Mouse (Mus musculus) megakaryocyte, adult 5-6 weeks (primary cell): Measurements from ENCODE around the gene Fcrl5. TPM values are rescaled to one million over a fixed set of nuclear protein-coding genes. Genes with fewer than 3 reads are reported as not detected.
"Not testable (repeated sequence)": the region's sequence is repeated elsewhere in the genome, so short reads cannot be mapped to it uniquely, and the experiment has no call there.

Source experiments
- ATAC-seq: 2 replicates; pipeline ENCODE4 v1.8.0; 2016; ENCODE audit warnings: mild to moderate bottlenecking, inconsistent platforms; ENCODE audit not compliant: poor library complexity, severe bottlenecking
- total RNA-seq, 2 experiments: library from RNA; stranded (forward) in 1 of 2; stranded (reverse) in 1 of 2; fragments of 153-499, 151-499 nt in 1 of 2; fragments of 221-1000, 200-1000 nt in 1 of 2; gene quantifications; 2 replicates each; pipeline versions ENCODE4 v1.2.3 to v1.2.4; 2015 to 2017

Gene Fcrl5
- not detected in 2 replicates for total RNA-seq (2015)
- total RNA-seq (2017) = not detected in 2 replicates

DNA sequence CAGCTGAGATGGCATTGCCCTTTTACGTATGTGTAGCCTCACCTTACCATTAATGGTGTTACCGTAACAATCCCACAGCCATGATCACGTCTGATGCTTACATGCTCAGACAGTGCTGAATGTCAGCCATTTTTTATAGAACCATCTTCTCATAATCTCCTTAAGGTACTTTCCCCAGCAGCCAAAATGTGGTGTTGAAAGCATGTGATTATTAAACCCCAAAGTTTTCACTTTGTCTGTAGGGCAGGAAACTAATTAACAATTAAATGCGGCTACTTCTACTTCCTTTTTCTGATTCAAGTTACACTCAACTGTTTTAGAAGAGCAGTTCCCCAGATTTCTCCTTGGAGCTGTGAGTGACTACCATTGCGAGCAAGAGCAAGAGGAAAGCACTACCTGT is at the start of gene Fcrl5:
Gene Fcrl5, plus strand, starts transcription at position 295 of the 400 bp plus-strand sequence.
- 0 out of 2 replicates have a peak, but pooled peaks have one; percentile 35 for ATAC-seq

DNA sequence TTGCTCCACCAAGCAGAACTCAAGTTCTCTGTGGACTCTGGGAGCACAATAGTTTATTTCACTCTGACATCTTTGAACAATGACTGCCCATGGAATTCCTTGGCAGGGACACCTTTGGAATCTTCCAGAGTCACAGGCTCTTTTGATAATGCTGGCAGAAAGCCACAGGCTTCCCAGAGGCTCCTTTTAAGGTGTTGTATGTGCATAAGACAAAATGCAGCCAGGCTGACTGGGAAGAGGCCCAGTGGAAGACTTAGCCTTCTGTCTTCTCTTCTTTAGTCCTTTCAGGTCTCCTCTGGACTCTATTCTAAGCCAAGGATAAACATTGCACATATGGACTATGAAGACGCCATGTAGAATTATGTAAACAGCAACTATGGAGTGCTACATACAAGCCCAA is 44.6 kb upstream of the Fcrl5 start:
- no peak for ATAC-seq

DNA sequence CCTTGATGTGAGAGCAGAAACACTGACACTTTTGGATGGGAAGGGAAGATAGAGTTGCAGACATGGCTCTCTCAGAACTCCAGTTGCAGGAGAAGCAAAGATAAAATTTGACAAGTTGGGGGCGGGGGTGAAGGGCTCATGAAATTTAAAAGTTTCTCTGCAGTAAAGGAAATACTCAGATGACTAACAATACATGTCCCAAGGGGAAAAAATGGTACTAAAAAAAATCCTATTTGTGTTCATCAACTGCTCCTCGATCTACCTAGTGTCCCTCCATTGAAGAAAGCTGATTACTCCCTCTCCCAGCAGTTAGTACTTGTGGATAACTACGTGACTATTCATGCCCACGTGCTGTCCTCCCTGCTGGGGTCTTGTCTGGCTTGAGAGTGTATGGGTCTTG is 36.8 kb upstream of the Fcrl5 start:
- ATAC-seq = no peak

DNA sequence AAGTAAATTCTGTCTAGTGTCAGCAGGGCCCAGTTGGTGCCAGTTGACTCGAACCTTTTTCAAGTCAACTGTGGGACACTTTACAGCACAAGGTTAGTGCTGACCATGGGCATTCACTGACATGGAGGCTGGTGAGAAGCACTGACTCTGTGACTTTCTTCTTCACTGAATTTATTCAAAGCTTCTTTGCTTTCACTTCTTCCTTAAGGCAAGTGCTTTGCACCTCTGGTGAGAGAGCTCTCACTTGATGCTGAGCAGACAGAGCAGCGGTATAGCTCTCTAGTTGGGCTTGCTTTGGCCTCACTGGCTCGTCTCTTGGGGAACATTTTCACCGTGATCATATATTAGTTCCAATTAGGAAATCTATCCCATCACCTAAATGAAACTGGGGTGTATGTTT is 35.7 kb upstream of the Fcrl5 start:
- no peak for ATAC-seq

DNA sequence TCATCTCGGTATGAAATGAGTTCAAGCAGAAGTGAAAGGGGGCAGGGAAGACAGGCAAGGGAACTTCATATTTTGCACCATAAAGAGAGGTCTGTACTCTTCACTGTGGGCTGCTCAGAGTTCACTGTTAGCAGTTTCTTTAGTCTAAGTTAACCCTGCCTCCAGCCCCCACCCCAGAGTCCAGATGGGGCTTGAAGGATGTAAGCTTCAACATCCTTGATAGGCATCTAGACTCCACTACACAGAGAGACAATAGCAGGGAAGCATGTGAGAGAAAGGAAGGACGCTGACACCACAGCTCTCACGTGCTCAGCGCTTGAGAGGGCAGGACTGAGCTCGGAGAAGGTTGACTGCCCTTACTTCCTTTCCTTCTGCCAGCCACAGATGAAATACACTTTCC is 34.3 kb upstream of the Fcrl5 start:
- ATAC-seq = peak; percentile 96

DNA sequence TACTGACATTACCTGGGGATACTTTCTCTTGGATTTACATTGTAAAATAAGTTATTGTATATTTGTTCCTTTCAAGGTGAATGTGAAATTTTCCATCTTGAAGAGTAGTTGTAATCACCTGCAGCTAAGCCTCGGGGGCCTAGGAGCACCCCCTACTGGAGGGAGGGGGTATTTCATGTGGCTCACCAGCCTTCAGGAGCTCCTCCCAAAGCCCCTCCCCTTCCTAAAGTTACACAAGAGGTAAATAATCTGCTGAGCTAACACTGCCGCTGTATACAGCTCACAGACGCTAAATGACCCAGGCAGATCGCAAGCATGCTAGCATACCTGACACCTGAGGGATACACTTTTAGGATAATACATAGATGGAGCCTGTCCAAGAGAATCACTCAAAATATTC is 27.4 kb upstream of the Fcrl5 start:
- peak; percentile 95 for ATAC-seq

DNA sequence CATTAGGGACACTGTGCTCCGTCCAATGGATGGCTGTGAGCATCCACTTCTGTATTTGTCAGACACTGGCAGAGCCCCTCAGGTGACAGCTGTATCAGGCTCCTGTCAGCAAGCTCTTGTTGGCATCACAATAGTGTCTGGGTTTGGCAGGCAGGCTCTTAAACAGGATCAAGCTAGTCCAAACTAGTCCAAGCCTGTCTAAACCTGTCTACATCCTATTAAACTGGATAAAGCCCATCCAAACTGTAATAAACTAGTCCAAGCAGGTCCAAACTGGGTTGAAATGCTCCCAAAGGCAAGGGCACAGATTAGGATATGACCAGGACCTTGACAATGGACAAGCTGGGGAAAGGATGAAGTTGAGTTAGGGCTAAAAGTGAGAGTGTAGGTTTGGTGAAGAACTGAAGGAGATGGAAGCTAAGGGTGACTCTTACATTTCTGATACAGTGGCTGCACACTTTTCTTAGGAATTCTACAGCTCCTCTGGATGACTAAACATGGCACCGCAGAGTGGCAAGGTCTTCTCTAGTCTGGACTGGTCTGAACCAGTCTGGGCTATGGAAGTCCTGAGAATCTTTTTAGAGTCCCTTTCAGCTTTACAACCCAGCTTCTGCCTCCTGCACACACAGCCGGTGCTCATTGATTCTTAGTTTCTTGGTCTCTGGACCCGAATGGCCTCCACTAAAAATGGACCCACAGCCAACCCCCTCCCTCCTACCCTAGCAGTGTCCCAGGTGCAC is 26.2 kb upstream of the Fcrl5 start:
- no peak for ATAC-seq

DNA sequence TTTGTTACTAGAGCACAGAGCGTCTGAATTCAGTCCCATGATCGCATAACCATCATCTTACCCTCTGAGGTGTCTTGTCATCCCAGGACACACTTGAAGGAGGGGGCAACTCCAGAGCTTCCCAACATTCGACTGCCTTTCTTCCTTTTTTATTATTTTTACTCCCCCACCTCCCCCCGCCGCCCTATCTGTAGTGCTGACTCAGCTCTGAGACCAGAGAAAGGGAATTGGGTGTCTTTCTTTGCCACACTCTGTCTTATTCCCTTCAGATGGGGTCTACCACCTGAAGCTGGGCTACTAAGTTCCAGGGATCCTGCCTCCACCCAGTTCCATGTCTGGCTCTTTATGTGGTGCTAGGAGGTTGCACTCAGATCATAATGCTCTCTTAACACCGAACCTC is 25.0 kb upstream of the Fcrl5 start:
- ATAC-seq = no peak

DNA sequence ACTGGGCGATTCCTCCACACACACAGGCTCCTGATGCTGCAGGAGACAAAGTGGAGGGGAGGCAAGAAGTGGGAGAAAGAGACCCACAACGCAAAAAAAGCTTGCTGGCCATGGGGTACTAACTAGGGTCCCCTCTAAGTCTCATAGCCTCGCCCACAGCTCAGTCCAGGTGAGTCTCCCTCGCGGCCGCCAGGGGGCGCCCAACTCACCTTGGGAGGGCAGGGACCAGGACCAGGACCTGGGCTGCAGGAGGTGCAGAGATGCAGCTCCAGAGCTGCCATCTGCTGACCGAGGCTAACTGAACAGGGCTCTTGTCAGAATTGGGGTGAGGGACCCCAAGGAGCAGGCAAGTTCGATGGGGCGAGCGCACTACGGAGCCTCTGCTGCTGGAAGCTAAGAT is 24.4 kb upstream of the Fcrl5 start:
- ATAC-seq = peak; percentile 73

DNA sequence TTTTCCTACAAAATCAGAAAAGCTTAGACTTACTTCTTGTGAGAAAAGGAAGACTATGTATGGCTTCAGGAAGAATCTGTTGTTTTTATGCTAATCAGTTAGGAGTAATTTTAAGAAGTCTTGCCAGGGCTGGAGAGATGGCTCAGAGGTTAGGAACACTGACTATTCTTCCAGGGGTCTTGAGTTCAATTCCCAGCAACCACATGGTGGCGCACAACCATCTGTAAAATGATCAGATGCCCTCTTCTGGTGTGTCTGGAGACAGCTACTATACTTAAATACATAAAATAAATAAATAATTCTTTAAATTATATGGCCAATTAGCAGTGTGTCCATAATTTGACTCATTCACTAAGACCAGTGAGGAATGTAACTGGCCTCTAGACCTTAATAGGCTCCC is 14.9 kb upstream of the Fcrl5 start:
- no peak for ATAC-seq

DNA sequence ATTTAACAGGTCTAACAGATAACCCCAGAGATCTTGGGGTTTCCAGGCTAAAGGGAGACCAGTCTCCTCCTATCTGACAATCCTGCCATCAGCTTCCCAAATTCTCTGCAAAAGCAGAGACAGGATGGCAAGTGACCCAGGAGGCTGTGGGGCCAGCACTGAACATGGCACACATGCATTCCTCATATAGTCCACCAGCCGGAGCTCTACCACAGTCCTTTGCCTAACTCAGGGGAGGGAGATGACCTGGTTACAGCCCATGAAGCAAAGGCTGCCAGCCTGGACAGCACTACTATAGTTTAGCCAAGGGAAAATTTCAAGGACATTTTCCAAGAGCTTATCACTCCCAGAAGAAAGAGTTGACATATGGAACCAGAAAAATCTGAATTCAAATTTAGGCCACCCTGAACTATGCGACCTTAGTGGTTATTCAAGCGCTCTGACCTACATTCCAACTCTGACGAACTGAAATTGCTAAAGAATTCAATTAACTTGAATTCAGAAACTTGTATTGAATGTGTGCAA is 13.1 kb upstream of the Fcrl5 start:
- ATAC-seq = no peak

DNA sequence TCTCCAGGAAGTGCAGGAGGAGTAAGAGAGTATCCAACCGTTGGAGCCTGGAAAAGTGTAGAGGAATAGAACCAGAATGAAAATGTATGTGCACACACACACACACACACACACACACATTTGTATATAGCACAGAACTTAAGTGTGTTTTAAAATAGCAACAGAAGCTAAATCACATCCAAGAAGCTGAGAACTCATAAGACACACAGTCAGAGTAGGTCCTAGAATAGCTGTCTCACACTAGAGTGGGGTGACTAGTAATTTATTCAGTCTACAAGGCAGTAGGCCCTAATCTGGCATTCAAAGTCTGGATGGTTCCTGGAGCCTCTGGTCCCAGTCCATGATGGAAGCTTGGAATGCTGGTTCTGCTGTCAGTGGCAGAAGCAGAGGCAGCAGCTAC is 5.0 kb downstream of the Fcrl5 start:
- ATAC-seq = no peak

DNA sequence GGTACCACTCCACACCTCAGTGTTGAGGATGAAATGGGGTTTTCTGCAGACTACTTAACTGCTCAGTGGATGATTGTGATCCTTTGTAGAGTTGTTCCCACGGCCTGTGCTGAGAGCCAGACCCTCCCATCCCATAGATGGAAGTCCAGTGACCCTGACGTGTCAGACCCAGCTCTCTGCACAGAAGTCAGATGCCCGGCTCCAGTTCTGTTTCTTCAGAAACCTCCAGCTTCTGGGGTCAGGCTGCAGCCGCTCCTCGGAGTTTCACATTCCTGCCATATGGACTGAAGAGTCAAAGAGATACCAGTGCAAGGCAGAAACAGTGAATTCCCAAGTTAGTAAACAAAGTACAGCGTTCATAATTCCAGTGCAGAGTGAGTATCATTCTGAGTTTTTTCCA is 8.4 kb downstream of the Fcrl5 start:
- no peak for ATAC-seq

DNA sequence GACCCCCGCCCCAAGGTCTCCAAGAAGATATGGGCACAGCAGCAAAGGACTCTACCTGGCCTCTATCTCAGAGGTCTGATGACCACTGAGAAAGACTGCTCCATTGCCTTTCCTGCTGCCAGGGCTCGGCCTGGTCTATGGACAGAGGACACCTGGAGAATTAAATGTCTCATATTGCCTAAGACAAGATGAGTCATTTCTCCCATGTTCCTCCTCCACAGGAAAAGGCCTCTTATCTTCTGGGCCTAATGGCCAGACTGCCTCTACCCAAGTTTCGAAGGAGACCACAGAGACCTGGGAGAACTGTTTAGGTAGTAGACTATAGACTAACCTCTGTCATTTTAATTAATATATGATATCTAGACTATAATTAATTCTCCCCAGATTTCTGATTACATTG is 29.9 kb downstream of the Fcrl5 start:
- no peak for ATAC-seq

DNA sequence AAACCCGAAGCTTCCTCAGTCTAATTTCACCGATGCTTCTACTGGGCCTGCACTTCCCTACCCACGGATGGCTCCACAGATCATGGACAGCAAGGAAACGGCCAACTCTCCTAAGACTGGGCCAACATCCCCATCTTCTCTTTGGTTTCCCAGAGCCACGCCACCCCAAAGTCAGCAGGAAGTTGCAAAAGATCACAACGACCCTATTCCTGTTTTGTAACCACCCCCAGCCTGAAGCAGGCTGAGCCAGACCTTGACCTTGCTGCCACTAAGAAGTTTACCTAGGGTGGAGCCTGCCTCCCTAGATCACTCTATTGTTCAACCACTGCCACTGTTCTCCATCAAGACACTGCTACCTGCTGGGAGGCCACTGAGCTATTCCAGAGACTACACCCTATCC is 31.4 kb downstream of the Fcrl5 start:
- peak; percentile 74 for ATAC-seq

DNA sequence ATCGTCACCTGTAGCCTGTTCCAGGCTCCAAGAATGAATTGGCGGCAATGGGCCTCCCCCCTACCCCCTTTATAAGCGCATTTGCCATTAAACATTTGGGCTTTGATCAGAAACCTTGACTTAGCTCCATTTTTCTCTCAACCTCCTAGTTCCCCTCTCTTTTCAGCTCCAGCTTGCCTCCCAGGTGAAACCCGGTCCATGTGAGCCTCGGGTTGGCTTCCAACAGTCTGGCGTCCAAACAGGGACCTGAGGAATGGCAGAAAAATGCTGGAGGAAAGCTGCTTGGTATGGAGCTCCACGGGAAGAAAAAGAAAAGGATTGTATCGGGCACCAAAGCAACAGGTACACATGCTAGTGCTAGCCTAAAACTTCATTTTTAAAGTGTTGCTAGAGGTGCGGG is 31.8 kb downstream of the Fcrl5 start:
- no peak for ATAC-seq

DNA sequence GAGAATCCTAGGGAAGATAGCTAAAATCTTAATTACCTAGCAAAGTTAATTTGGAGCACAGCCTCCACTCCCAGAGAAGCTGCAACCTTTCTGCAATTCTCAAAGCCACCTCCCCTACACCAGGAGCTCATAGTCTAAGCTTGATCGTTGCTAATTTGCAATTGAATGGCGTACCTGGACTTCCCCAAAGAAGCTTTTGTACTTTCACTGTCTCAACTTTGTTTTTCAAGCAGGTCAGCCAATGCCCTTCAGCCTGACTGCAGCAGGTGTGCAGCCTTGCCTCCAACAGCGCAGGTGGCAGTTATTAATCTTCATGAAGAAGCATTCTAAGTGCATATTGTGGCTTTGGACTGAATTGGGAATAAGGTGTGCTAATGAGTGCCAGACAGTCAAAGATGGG is 42.4 kb downstream of the Fcrl5 start:
- ATAC-seq = not testable (repeated sequence)

DNA sequence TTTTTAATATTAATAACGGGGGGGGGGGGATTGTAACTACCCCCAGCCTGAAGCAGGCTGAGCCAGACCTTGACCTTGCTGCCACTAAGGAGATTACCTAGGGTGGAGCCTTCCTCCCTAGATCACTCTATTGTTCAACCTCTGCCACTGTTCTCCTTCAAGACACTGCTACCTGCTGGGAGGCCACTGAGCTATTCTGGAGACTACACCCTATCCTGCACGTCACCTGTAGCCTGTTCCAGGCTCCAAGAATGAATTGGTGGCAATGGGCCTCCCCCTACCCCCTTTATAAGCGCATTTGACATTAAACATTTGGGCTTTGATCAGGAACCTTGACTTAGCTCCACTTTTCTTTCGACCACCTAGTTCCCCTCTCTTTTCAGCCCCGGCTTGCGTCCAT is 43.0 kb downstream of the Fcrl5 start:
- not testable (repeated sequence) for ATAC-seq

DNA sequence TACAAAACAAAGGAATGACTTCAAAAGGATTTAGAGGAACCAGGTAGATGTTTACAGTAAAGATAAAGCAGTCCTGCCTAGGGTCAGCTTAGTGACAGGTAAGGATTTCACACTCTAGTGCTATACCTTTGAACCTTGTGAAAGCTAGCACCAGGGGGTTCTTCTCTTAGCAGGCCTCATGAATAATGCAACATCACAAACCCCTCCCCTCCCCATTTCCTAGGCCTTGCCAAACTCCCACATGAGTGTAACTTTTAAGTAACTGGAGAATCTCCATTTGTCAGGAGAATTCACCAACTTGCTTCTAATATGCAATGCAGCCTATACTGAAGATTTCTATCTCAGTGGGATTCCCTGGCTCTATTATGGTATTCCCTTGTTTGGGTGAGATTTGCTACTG is 43.7 kb downstream of the Fcrl5 start:
- ATAC-seq = not testable (repeated sequence)

DNA sequence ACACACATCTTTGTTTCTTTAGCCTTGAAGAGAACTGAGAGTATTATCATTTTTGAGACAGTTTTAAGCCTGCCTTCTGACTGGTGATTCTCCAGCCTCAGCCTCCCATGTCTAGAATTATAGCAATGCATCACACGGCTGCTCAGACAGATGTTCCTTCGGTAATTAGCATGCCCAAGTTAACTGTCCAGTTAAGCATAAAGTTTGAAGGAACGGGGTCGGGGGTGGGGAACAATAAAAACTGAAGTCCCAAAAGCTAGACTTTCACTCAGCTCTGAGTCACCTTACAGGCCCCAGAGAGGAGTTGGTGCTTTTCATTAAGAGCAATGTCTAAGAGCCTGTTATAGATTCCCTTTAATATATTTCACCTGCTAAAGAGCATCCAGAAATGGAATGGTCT is 51.8 kb downstream of the Fcrl5 start:
- ATAC-seq = no peak

DNA sequence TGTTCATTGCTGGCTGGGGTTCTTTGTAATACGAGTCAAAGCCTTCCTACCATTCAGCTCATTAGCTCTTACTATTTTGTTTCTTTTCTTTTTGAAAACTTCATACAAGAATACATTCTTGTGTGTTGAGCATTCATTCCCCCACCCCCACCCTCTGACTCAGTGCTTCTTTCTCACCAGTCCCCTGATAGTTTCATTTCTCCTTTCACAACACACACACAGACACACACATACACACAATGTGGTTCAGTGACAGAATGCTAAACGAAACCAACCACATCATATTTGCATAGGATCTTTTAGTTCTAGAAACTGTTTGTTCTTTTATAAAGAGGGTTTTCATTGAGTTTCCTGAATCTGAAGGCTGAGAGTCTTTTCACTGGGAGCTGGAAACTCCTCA is 52.3 kb downstream of the Fcrl5 start:
- ATAC-seq = peak; percentile 89

DNA sequence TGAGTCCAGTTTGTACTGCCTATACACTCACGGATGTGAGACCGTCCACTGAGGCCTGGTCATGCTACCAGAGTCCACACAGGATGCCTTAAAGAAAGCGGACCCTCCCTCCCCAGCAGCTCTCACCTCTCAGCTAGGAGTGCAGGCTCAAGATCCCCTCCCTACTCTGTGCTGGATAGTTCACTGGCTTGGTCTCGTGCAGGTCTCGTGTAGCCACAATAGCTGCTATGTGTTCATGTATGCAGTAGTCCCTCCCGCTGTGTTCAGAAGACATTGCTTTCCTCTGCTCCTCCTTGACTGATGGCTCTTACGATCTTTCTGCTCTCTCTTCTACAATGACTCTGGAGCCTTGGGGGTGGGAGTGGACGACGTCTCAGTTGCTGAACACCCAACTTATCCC is 62.7 kb downstream of the Fcrl5 start:
- no peak for ATAC-seq

DNA sequence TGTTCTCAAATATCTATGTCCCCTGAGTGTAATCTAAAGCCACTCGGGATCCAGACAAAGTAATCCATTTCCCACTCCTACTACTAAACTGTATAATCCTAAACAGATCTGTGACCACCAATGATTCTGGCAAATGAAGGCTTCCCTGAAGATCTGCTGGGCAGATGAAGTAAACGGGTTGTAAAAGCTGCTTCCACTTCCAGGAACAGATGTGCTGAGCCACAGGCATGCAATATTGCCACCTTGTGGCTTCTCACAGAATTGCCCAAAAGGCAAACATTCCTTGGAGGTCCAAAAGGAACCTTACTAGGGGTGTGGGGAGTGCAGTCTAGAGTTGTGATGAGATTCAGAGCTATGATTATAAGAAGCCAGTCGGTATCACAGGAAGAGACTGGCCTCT is 63.5 kb downstream of the Fcrl5 start:
- peak; percentile 74 for ATAC-seq
